Mouse (Mus musculus): ENCODE data around the gene Mapk11. TPM values are rescaled to one million over a fixed set of nuclear protein-coding genes. Genes with fewer than 3 reads are reported as not detected.

The Mapk11 gene
- 19.2 TPM for polyA plus RNA-seq (2014; fragmentation: Illumina TruSeq; extraction: RNeasy Lipid Tissue Mini Kit (QIAGEN cat#74804); ENCODE audit: low read depth, low replicate concordance)

DNA sequence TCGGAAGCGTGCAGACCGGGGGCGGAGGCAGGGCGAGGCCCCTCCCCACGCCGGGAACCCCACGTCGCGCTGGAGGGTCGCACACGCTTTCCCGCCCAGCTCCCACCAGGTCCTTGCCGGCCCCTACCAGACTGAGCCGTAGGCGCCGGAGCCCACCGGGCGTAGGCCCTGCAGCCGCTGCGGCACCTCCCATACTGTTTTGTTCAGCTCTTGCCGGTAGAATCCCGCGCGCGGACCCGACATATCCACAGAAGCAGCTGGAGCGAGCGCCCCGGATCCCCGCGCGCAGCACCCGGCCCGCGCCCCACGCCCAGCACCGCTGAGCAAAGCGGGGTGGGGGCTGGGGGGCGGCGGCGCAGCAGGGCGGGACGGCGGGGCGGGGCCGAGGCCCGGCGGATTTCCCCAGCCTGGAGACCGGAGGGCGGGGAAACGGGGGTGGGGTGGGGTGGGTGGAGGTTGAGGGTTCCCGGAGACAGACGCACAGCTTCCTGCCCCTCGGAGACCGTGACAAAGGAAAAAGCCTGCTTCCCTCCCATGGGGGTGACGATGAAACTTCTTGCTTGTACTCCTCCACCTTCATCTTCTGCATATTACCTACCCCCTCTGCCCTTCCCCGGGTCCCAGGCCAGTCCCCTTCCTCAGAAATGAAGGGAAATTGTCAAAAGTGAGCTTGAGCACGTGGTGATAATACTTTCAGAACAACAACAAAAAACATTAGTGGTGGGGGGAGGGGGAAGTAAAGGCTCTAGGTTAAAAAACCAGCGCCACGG is at the start of gene Mapk11:
Gene Mapk11, minus strand, starts transcription at position 358 of the 770 bp plus-strand sequence.

DNA sequence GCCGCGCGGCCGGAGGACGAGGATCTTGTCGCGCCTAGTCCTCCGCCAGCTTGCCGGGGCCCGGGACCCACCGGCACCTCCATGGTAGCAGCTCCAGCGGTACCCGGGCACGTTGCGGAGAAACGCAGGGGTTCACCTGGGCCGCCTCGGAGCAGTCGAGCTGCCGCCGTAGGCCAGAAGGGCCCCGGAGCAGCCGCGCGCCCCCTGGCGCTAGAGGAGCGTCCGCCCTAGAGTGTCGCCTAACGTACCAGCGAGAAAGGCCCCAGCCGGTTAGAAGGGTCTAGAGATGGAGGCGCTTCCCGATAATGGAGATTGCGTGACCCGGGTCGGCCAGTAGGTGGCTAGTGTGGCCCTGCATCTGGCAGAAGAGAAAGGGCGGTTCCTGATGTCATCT is 46.9 kb upstream of the Mapk11 start, which contains the start of gene Dennd6b:
Gene Dennd6b, minus strand, starts transcription at position 184 of the 394 bp plus-strand sequence.

DNA sequence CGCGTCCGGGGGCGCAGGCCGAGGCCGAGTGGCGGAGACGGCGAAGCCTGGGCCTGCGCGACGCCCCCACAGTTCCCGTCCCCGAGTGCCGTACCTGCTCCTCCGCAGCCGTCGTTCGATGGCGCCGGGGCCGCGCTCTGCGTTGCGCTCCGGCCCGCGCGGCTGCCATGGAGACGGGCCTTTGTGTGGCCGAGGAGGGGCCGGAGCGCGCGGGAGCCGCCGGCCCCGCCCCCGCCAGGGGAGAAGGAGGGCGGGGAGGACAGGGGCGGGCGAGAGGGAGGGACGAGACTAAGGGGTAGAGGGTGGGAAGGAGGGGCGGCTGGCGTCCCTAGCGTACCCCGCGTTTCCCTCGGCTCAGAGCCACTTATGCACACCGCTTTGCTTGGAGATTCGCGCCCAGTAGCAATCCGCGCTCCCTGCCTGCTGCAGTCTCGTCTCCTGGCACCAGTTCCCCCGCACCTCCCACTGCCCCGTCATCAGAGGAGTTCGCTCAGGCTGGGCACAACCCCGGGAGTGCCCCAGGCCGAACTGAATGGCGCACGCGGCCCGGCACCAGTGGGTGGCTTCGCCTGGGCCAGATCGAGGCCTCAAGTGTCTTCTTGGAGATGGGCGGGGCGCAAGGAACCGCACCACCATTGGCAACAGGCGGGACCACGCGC is 31.3 kb upstream of the Mapk11 start, which contains the start of gene Plxnb2:
Gene Plxnb2, minus strand, starts transcription at position 218 of the 659 bp plus-strand sequence.

DNA sequence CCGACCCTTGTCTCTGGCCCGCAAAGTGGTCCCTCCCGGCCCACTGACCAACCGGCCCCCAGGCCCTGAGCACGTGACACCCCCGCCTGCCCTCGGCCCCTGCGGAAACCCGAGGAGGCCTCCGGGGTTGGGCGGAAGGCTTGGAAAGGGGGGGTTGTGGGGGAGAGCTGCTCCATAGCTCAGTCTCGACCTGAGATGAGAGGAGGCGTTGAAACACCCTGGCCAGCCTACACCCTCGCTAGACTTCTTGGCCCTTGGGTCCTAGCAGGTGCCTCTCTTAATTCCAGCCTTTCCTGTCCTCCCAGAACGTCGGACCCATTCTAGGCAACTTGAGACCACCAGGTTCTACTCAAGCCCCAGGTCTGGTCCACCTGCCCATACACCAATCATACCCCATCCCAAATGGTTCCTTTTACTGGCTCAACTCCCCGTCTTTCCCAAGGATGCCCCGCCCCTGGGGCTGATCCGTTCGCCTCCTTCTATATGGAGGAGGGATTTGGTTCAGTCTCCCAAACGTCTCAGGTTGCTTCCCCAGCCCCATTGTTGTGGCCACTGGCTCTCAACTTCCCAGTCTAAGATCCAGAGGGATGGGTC is 8.7 kb downstream of the Mapk11 start, which contains the start of gene Mapk12:
Gene Mapk12, minus strand, starts transcription at position 45 of the 594 bp plus-strand sequence.

DNA sequence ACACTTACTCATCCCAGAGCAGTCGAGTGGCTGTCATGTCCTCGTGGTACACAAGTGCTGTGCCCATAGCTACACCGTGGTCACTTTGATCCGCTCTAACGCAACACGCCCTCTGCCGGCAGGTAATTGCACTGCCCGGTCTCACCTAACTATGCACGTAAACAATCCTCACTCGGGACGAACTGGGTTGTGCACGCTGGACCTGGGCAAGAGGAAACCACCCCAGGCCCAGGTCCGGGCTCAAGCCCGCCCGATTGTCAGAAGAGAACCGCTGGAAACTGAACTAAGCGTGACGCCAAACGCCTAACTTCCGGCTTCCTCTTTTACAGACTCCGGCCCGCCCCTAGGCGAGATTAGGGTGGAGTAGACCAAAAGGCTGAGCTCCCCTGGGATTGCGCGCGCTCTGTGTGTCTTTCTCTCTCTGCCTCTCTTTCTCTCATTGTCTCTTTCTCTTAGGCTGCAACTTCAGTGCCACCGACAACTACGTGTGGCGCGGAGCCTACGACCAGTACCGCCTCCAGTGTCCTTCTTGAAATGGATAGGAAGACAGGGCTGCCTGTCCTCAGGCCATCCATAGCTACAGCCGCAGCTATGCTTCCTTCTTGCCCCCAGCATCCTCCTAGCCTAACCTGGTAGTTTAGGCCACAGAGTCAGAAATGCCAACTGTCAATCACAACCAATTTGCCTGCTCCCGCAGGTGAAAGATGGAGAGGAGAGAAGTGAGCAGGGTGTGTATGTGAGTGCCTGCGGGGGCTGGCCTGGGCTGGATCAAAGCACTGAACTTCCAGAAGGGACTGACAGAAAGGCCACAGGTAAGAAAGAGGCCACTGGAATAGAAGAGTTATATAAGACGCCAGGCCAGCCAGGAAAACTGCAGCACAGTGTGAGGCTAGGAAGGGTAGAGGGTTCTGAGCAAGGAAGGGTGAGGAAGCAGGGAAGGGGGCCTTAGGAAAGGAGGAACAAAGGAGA is 20.8 kb downstream of the Mapk11 start, which contains the start of gene Hdac10:
Gene Hdac10, minus strand, starts transcription at position 319 of the 969 bp plus-strand sequence.

DNA sequence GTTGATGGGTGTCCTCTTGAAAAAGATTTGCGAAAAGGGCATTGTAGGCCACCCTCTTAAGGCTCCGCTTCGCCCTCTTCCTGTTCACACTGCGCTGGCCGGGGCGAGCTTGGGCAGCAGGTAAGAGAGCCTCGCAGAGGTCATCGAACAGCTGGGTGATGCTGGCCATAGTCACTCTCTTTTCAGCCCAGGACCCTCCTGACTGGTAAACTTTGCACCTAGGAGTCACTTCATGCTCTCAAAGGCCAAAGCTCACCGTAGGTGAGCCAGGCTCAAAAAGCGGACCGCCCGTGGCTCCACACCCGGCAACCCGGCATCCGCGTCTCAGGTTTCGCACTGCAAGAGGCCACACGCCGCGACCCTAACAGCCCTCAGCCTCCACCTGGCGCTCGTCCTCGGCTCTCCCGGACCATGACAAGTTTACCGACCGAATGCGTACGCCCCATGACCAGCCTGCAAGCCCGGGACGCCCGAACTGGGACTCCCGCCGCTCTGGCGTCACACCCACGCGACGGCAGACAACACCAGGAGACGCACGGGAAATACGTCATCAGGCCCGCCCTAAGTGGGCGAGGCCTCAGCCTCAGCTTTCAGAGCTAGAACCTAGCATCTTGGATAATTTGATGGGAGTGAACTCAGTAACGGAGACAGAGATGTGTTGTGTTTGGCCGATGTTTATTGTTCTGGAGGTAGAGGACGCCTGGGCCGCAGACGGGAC is 26.6 kb downstream of the Mapk11 start, which contains the start of gene Tubgcp6:
Gene Tubgcp6, minus strand, starts transcription at position 464 of the 718 bp plus-strand sequence.

Other genes starting within 250 kb of the Mapk11 start
- gene Ttll8, start 195.2 kb downstream of the Mapk11 start, polyA plus RNA-seq (2014; fragmentation: Illumina TruSeq; extraction: RNeasy Lipid Tissue Mini Kit (QIAGEN cat#74804); ENCODE audit: low read depth, low replicate concordance): 2.4 TPM
- gene Mlc1, start 170.6 kb downstream of the Mapk11 start, polyA plus RNA-seq (2014; fragmentation: Illumina TruSeq; extraction: RNeasy Lipid Tissue Mini Kit (QIAGEN cat#74804); ENCODE audit: low read depth, low replicate concordance): 1.3 TPM
- 0.81 TPM for gene Mov10l1, start 166.7 kb downstream of the Mapk11 start, polyA plus RNA-seq (2014; fragmentation: Illumina TruSeq; extraction: RNeasy Lipid Tissue Mini Kit (QIAGEN cat#74804); ENCODE audit: low read depth, low replicate concordance)
- gene Panx2, start 89.9 kb downstream of the Mapk11 start, polyA plus RNA-seq (2014; fragmentation: Illumina TruSeq; extraction: RNeasy Lipid Tissue Mini Kit (QIAGEN cat#74804); ENCODE audit: low read depth, low replicate concordance): 2.1 TPM
- 71.4 TPM for gene Trabd, start 74.5 kb downstream of the Mapk11 start, polyA plus RNA-seq (2014; fragmentation: Illumina TruSeq; extraction: RNeasy Lipid Tissue Mini Kit (QIAGEN cat#74804); ENCODE audit: low read depth, low replicate concordance)
- 28.7 TPM for gene Selenoo, start 60.5 kb downstream of the Mapk11 start, polyA plus RNA-seq (2014; fragmentation: Illumina TruSeq; extraction: RNeasy Lipid Tissue Mini Kit (QIAGEN cat#74804); ENCODE audit: low read depth, low replicate concordance)
- gene Tubgcp6, start 26.5 kb downstream of the Mapk11 start, polyA plus RNA-seq (2014; fragmentation: Illumina TruSeq; extraction: RNeasy Lipid Tissue Mini Kit (QIAGEN cat#74804); ENCODE audit: low read depth, low replicate concordance): 39.9 TPM
- gene Hdac10, start 20.9 kb downstream of the Mapk11 start, polyA plus RNA-seq (2014; fragmentation: Illumina TruSeq; extraction: RNeasy Lipid Tissue Mini Kit (QIAGEN cat#74804); ENCODE audit: low read depth, low replicate concordance): 14.5 TPM
- 21.4 TPM for gene Mapk12, start 8.9 kb downstream of the Mapk11 start, polyA plus RNA-seq (2014; fragmentation: Illumina TruSeq; extraction: RNeasy Lipid Tissue Mini Kit (QIAGEN cat#74804); ENCODE audit: low read depth, low replicate concordance)
- gene Plxnb2, start 31.2 kb upstream of the Mapk11 start, polyA plus RNA-seq (2014; fragmentation: Illumina TruSeq; extraction: RNeasy Lipid Tissue Mini Kit (QIAGEN cat#74804); ENCODE audit: low read depth, low replicate concordance): 86.5 TPM
- gene Dennd6b, start 46.9 kb upstream of the Mapk11 start, polyA plus RNA-seq (2014; fragmentation: Illumina TruSeq; extraction: RNeasy Lipid Tissue Mini Kit (QIAGEN cat#74804); ENCODE audit: low read depth, low replicate concordance): 9.0 TPM
- 28.3 TPM for gene Ppp6r2, start 61.9 kb upstream of the Mapk11 start, polyA plus RNA-seq (2014; fragmentation: Illumina TruSeq; extraction: RNeasy Lipid Tissue Mini Kit (QIAGEN cat#74804); ENCODE audit: low read depth, low replicate concordance)
- gene Sbf1, start 165.7 kb upstream of the Mapk11 start, polyA plus RNA-seq (2014; fragmentation: Illumina TruSeq; extraction: RNeasy Lipid Tissue Mini Kit (QIAGEN cat#74804); ENCODE audit: low read depth, low replicate concordance): 51.1 TPM
- gene Adm2, start 173.1 kb upstream of the Mapk11 start, polyA plus RNA-seq (2014; fragmentation: Illumina TruSeq; extraction: RNeasy Lipid Tissue Mini Kit (QIAGEN cat#74804); ENCODE audit: low read depth, low replicate concordance): not detected
- not detected for gene Miox, start 184.8 kb upstream of the Mapk11 start, polyA plus RNA-seq (2014; fragmentation: Illumina TruSeq; extraction: RNeasy Lipid Tissue Mini Kit (QIAGEN cat#74804); ENCODE audit: low read depth, low replicate concordance)
- 32.8 TPM for gene Lmf2, start 206.0 kb upstream of the Mapk11 start, polyA plus RNA-seq (2014; fragmentation: Illumina TruSeq; extraction: RNeasy Lipid Tissue Mini Kit (QIAGEN cat#74804); ENCODE audit: low read depth, low replicate concordance)
- 63.2 TPM for gene Ncaph2, start 206.1 kb upstream of the Mapk11 start, polyA plus RNA-seq (2014; fragmentation: Illumina TruSeq; extraction: RNeasy Lipid Tissue Mini Kit (QIAGEN cat#74804); ENCODE audit: low read depth, low replicate concordance)
- gene Sco2, start 224.2 kb upstream of the Mapk11 start, polyA plus RNA-seq (2014; fragmentation: Illumina TruSeq; extraction: RNeasy Lipid Tissue Mini Kit (QIAGEN cat#74804); ENCODE audit: low read depth, low replicate concordance): 11.2 TPM
- 1.2 TPM for gene Tymp, start 227.4 kb upstream of the Mapk11 start, polyA plus RNA-seq (2014; fragmentation: Illumina TruSeq; extraction: RNeasy Lipid Tissue Mini Kit (QIAGEN cat#74804); ENCODE audit: low read depth, low replicate concordance)
- 7.9 TPM for gene Odf3b, start 229.7 kb upstream of the Mapk11 start, polyA plus RNA-seq (2014; fragmentation: Illumina TruSeq; extraction: RNeasy Lipid Tissue Mini Kit (QIAGEN cat#74804); ENCODE audit: low read depth, low replicate concordance)
- gene Klhdc7b, start 235.3 kb upstream of the Mapk11 start, polyA plus RNA-seq (2014; fragmentation: Illumina TruSeq; extraction: RNeasy Lipid Tissue Mini Kit (QIAGEN cat#74804); ENCODE audit: low read depth, low replicate concordance): not detected